Mouse (Mus musculus) midbrain, embryonic 15.5 days (tissue): ENCODE measurements around the gene Prg3. TPM values are rescaled to one million over a fixed set of nuclear protein-coding genes. Genes with fewer than 3 reads are reported as not detected.

Source experiments
- ATAC-seq: fragments of 200-750 bp; cut with Nextera tagmentation; replicated peaks from 2 replicates; pipeline ENCODE4 v1.8.0; 2017; ENCODE audit warnings: moderate TSS enrichment
- H3K27ac ChIP-seq: fragments of 300-500 bp; sonication (generic); 2 replicates; pipeline ENCODE4 v1.5.1; 2015; ENCODE audit warnings: mild to moderate bottlenecking, inconsistent platforms
- H3K27me3 ChIP-seq: fragments of 300-500 bp; sonication (generic); replicated peaks from 2 replicates; pipeline ENCODE4 v1.6.1; 2015; ENCODE audit warnings: inconsistent platforms
- H3K36me3 ChIP-seq: fragments of 300-500 bp; sonication (generic); replicated peaks from 2 replicates; pipeline ENCODE4 v1.6.1; 2015; ENCODE audit warnings: inconsistent platforms
- H3K4me1 ChIP-seq: fragments of 300-500 bp; sonication (generic); 2 replicates; pipeline ENCODE4 v1.6.1; 2015; ENCODE audit warnings: inconsistent platforms
- H3K4me2 ChIP-seq: fragments of 300-500 bp; sonication (generic); 2 replicates; pipeline ENCODE4 v1.6.1; 2015; ENCODE audit warnings: inconsistent platforms, mild to moderate bottlenecking, moderate library complexity
- H3K4me3 ChIP-seq: fragments of 300-500 bp; sonication (generic); 2 replicates; pipeline ENCODE4 v1.5.1; 2015; ENCODE audit warnings: mild to moderate bottlenecking, inconsistent platforms
- H3K9ac ChIP-seq: fragments of 300-500 bp; sonication (generic); 2 replicates; pipeline ENCODE4 v1.6.1; 2015; ENCODE audit warnings: mild to moderate bottlenecking, inconsistent platforms
- H3K9me3 ChIP-seq: fragments of 300-500 bp; sonication (generic); 2 replicates; pipeline ENCODE4 v1.6.1; 2016; ENCODE audit warnings: inconsistent platforms
- WGBS: fragments of 180-500 bp; shearing (Covaris S2); methylation state at CpG from one replicate; pipeline ENCODE4 v1.1.7; 2015; ENCODE audit warnings: mixed read lengths; 5-methylcytosine and 5-hydroxymethylcytosine counted together
- polyA plus RNA-seq: library from polyadenylated mRNA; unstranded; fragments of >200 nt; fragmentation: Nextera tagmentation; extraction: Ambion mirVana; gene quantifications from 2 replicates; pipeline ENCODE4 v1.2.1, GENCODE M21; 2015

Gene Prg3
- polyA plus RNA-seq, 1 experiment from 2014 or later = not detected

DNA sequence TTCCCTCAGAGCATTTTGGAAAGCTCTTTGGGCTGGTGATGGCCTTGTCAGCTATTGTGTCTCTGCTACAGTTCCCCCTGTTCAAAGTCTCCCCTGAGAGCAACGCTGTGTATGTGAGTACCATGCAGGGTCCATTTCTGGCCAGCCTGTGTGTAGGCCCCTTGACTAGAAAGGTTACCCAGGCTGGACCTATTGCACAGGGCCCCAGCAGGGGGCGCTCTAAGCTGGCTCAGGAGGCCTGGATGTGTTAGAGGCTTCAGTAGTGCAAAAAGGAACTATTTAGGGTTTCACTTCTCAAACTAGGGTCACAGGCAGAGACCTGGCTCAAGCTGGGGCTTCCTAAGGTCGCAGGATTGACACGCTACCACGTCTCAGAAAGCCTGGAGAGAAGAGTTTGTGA lies 31.7 kb upstream of the Prg3 start:
- H3K4me1 ChIP-seq = no peaks in the 10 kb centered on the region
- WGBS = 63% methylated on average over 5 of the region's 5 CpGs
- ATAC-seq = no peak
- H3K36me3 ChIP-seq = no peaks in the 10 kb centered on the region
- H3K9ac ChIP-seq = no peak overlapping the region
- no peak overlapping the region for H3K4me2 ChIP-seq
- H3K9me3 ChIP-seq = no peaks in the 10 kb centered on the region
- no peak overlapping the region for H3K4me3 ChIP-seq
- no peak overlapping the region for H3K27ac ChIP-seq
- no peaks in the 10 kb centered on the region for H3K27me3 ChIP-seq

DNA sequence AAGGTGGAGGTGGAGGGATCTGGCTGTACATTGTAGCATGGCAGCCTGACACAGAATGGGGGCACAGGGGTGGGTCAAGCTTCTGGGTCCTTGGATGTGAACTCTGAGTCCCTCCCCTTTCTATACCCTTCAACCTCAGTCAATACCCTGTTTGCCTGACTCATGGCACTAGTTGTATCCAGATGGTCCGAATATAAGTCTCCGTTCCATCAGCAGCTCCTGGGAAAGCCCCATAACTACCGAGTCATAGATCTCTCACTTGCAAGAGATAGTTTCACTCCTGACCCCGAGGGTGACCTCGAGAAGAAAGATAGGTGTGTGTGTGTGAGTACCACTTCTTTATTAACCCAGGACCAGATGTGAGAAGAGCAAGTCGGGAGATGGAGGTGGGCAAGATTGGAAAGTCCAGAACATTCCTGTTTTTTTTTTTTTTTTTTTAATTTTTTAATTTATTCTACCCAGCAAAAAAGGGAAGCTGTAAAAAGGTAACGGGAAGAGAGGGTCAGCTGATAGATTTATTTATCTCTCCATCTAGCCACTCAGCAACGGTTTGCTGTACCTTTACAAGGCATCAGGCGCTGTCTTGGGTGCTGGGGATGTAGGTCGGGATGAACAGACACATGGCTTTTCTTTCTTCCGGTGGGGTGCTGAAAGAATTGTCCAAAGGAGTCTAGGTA lies 29.3 kb upstream of the Prg3 start:
- Histone ChIP-seq H3K4me2 (no peak overlapping the region), H3K4me3 (no peak overlapping the region), H3K27ac (no peak overlapping the region), H3K36me3 (no peaks in the 10 kb centered on the region), H3K9me3 (no peaks in the 10 kb centered on the region), H3K4me1 (no peaks in the 10 kb centered on the region), H3K9ac (no peak overlapping the region), H3K27me3 (no peaks in the 10 kb centered on the region)
- ATAC-seq = no peak
- WGBS = 92% methylated on average over 11 of the region's 11 CpGs

DNA sequence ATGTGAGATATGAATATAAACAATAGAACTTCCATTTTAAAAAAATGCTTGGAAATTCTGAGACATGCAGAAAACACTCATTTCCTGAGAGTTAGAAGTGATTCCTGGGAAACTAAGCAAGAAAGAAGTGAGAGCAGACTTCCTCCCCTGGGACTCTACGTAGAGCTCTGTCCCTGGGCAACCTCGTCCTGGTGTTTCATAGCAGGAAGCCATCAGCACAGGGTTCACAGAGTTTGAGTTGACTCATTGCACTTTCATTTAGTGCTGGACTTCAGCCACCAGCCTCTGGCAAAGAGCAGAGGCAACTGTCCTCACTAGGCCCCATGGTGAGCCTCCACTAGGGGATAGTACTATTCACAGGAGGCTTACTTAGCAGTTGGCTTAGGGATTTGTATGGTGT lies 26.7 kb upstream of the Prg3 start:
- no peaks in the 10 kb centered on the region for H3K36me3 ChIP-seq

GRCm38 (mm10) chr2:84961901-84962300 lies 26.1 kb upstream of the Prg3 start:
- no peak for ATAC-seq
- Histone ChIP-seq H3K27me3 (no peaks in the 10 kb centered on the region), H3K27ac (no peak overlapping the region), H3K9ac (no peak overlapping the region), H3K4me1 (no peaks in the 10 kb centered on the region), H3K4me2 (no peak overlapping the region), H3K9me3 (no peaks in the 10 kb centered on the region), H3K4me3 (no peak overlapping the region), H3K36me3 (no peaks in the 10 kb centered on the region)
- WGBS = 44% methylated on average over 3 of the region's 3 CpGs

More for the DNA sequence above, 26.7 kb upstream of the Prg3 start:
- Histone ChIP-seq H3K27ac (no peak overlapping the region), H3K9ac (no peak overlapping the region), H3K4me1 (no peaks in the 10 kb centered on the region), H3K9me3 (no peaks in the 10 kb centered on the region), H3K4me3 (no peak overlapping the region), H3K4me2 (no peak overlapping the region), H3K27me3 (no peaks in the 10 kb centered on the region)
- WGBS = 91% methylated on average over 2 of the region's 2 CpGs
- no peak for ATAC-seq

- H3K4me2 ChIP-seq = no peak overlapping the region
- no peak overlapping the region for H3K27ac ChIP-seq
- ATAC-seq = no peak
- no peak overlapping the region for H3K9ac ChIP-seq
- WGBS = 18% methylated on average over 6 of the region's 6 CpGs
- H3K9me3 ChIP-seq = no peaks in the 10 kb centered on the region
- no peak overlapping the region for H3K4me3 ChIP-seq
- no peaks in the 10 kb centered on the region for H3K36me3 ChIP-seq
- no peaks in the 10 kb centered on the region for H3K4me1 ChIP-seq
- H3K27me3 ChIP-seq = no peaks in the 10 kb centered on the region
These were observed 25.0 kb upstream of the Prg3 start for GRCm38 (mm10) chr2:84962906-84963507.

DNA sequence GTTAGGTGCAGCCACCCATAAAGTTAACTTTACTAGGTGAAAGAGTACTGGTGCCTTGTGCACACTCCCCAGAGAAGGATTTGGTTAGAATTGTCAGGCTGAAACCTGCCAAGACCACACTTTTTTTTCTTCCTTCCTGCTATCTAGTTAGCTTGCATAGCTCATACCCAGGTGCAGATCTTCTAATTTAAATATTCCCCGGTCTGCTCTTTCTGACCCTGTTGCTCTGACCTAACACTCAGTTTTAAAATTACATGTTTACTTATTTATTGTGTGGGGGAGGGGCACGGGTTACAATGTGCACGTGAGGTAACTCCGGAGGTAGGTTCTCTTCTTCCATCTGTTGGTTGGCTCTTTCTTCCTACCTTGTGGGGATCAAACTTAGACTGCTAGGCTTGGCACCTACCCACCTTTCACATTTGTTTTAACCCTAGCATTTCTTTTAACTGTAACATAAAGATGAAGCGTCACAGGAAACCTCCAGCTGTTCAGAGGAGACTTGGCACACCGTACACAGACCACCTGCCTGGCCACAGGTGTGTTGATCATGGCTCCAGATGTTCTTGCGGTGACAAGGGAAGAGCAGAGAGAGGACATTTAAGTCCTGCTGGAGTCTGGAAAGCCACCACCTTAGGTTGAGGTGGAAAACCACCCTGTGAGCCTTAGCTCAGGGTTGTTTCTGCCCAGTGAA lies 23.8 kb upstream of the Prg3 start:
- Histone ChIP-seq H3K27me3 (no peaks in the 10 kb centered on the region), H3K27ac (no peak overlapping the region), H3K4me1 (no peaks in the 10 kb centered on the region), H3K9ac (no peak overlapping the region), H3K4me3 (no peak overlapping the region), H3K9me3 (no peaks in the 10 kb centered on the region), H3K36me3 (no peaks in the 10 kb centered on the region), H3K4me2 (no peak overlapping the region)
- 85% methylated on average over 7 of the region's 7 CpGs for WGBS
- no peak for ATAC-seq

GRCm38 (mm10) chr2:84967318-84967991 lies 20.6 kb upstream of the Prg3 start:
- Histone ChIP-seq H3K9ac (no peak overlapping the region), H3K4me3 (no peak overlapping the region), H3K36me3 (no peaks in the 10 kb centered on the region), H3K27ac (no peak overlapping the region), H3K4me2 (no peak overlapping the region), H3K27me3 (no peaks in the 10 kb centered on the region), H3K4me1 (no peaks in the 10 kb centered on the region), H3K9me3 (no peaks in the 10 kb centered on the region)
- WGBS = 89% methylated on average over 5 of the region's 5 CpGs
- no peak for ATAC-seq

GRCm38 (mm10) chr2:84975580-84975979 lies 12.4 kb upstream of the Prg3 start:
- Histone ChIP-seq H3K9me3 (no peaks in the 10 kb centered on the region), H3K9ac (no peak overlapping the region), H3K27me3 (no peaks in the 10 kb centered on the region), H3K4me2 (no peak overlapping the region), H3K4me3 (no peak overlapping the region), H3K4me1 (no peaks in the 10 kb centered on the region), H3K27ac (no peak overlapping the region), H3K36me3 (no peaks in the 10 kb centered on the region)
- WGBS = 97% methylated on average over 2 of the region's 2 CpGs
- ATAC-seq = no peak

GRCm38 (mm10) chr2:84980188-84980587 lies 7.8 kb upstream of the Prg3 start, which contains the start of gene Prg2:
Gene Prg2, plus strand, starts transcription at chr2:84980461.
- Histone ChIP-seq H3K4me3 (no peak within 1 kb of the TSS), H3K27ac (no peak within 1 kb of the TSS), H3K36me3 (no peaks in the 10 kb centered on the region), H3K4me1 (no peaks in the 10 kb centered on the region), H3K4me2 (no peak within 1 kb of the TSS), H3K27me3 (no peaks in the 10 kb centered on the region), H3K9ac (no peak within 1 kb of the TSS), H3K9me3 (no peaks in the 10 kb centered on the region)
- no peak for ATAC-seq
- WGBS = 23% methylated on average over 1 of the region's 1 CpGs

- Histone ChIP-seq H3K36me3 (no peaks in the 10 kb centered on the region), H3K4me2 (no peak overlapping the region), H3K9me3 (no peaks in the 10 kb centered on the region), H3K9ac (no peak overlapping the region), H3K4me1 (no peaks in the 10 kb centered on the region), H3K27ac (no peak overlapping the region), H3K27me3 (no peaks in the 10 kb centered on the region), H3K4me3 (no peak overlapping the region)
- no peak for ATAC-seq
- 96% methylated on average over 2 of the region's 2 CpGs for WGBS
These were observed 8.4 kb downstream of the Prg3 start for GRCm38 (mm10) chr2:84996376-84996775.

DNA sequence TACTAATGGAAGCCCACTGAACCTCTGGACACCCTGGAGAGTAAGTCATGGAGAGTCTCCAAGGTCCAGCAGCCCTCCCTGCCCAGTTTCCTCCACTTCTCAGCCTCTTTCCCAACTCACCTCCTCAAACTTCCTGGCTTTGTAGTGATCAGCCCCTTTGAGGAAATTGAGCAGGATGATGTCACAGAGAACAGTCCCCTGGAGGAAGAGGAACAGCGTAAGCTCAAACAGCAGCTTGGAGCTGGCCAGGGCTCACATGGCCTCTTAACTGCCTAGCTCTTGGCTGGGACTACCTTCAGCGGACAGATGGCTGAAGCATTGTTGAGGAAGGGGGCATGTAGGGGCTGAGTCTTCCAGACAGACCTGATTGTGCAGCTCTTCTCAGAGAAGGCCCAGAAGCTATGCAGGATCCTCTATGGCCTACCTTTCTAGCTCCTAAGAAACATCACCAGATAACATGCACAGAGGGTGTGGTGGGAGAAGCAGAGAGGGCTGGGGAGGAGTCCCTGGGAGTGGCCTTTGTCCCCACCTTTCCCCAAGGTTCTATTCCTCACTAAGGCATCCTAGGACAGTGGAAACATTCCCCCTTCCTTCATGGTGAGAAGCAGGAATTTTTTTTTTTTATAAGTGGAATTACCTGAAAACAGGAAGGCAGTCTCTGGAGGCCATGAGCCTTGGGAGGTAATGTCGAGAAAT lies 11.6 kb downstream of the Prg3 start:
- H3K4me2 ChIP-seq = no peak overlapping the region
- no peak for ATAC-seq
- H3K4me1 ChIP-seq = no peaks in the 10 kb centered on the region
- no peak overlapping the region for H3K9ac ChIP-seq
- H3K9me3 ChIP-seq = no peaks in the 10 kb centered on the region
- no peak overlapping the region for H3K4me3 ChIP-seq
- no peaks in the 10 kb centered on the region for H3K27me3 ChIP-seq
- H3K27ac ChIP-seq = no peak overlapping the region
- 82% methylated on average over 3 of the region's 3 CpGs for whole genome bisulfite sequencing
- no peaks in the 10 kb centered on the region for H3K36me3 ChIP-seq

GRCm38 (mm10) chr2:85001497-85001896 lies 13.5 kb downstream of the Prg3 start:
- no peak overlapping the region for H3K9ac ChIP-seq
- no peaks in the 10 kb centered on the region for H3K27me3 ChIP-seq
- no peak overlapping the region for H3K4me2 ChIP-seq
- no peaks in the 10 kb centered on the region for H3K36me3 ChIP-seq
- no peak for ATAC-seq
- no peaks in the 10 kb centered on the region for H3K4me1 ChIP-seq
- H3K9me3 ChIP-seq = no peaks in the 10 kb centered on the region
- WGBS = 76% methylated on average over 13 of the region's 13 CpGs
- no peak overlapping the region for H3K4me3 ChIP-seq
- H3K27ac ChIP-seq = no peak overlapping the region
